ENCODE assay signal across 13 mouse cellular contexts in the genomic region with DNA sequence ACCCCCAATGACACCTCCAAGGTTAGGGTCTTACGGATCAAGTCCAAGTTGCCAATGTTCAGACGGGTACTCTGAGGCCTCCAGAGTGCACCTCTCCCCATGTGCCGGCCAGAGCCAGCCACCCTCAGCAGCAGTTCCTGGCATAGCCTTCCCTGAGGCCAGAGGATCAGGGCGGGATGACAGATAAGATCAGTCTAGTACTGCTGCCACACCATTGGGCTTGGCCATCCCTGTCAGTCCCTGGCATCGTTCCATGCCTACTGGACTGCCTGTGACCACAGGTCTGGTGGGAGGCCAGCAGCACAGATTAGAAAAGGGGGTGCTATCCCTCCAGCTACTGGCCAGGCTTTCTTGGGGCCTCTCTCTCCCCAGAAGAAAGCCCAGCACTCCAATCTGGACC. TPM values are rescaled to one million over a fixed set of nuclear protein-coding genes. Genes with fewer than 3 reads are reported as not detected.
DNase-seq lines count a peak whose midpoint lies in the region; ATAC-seq lines count a peak whose summit lies in the region.
"Had no signal": no experiment of that assay in that cellular context is flagged by ENCODE, and none has a peak within 500 bp of the region (broad histone marks: within the 10 kb centered on the region; RNA-seq: fewer than 3 reads in every experiment).

No protein-coding gene starts in this region.

- DNase-seq in hindbrain, embryonic 10.5 days (ENCODE audit: low spot score): no peak
- DNase-seq in 3134 (ENCODE audit: extremely low read depth, insufficient read length, low spot score): peak; percentile 39
- peak; percentile 29 for DNase-seq in 3T3-L1 (ENCODE audit: low read depth, low spot score)
- DNase-seq in spleen, postnatal 4 days (ENCODE audit: low spot score in 2 of 2): no peak
- no peak for DNase-seq in kidney, adult 9 months
- DNase-seq: kidney, adult 2 months had no signal

- peaks cover 52% of the 10 kb centered on the region for H3K4me1 ChIP-seq in hindbrain, embryonic 10.5 days (replicated peaks)
- peaks cover 26% of the 10 kb centered on the region for H3K4me1 ChIP-seq in hindbrain, embryonic 12.5 days
- peaks cover 32% of the 10 kb centered on the region for H3K4me1 ChIP-seq in intestine, embryonic 15.5 days (replicated peaks)

- no peaks in the 10 kb centered on the region for H3K36me3 ChIP-seq in hindbrain, embryonic 10.5 days
- H3K36me3 ChIP-seq in hindbrain, embryonic 12.5 days: no peaks in the 10 kb centered on the region
- H3K36me3 ChIP-seq in intestine, embryonic 15.5 days: peaks cover 11% of the 10 kb centered on the region; the same call in 1 of the 2 replicates
- H3K36me3 ChIP-seq: embryonic facial prominence, embryonic 10.5 days; limb, embryonic 12.5 days had no signal

- no peak overlapping the region for H3K4me3 ChIP-seq in hindbrain, embryonic 10.5 days
- no peak overlapping the region for H3K4me3 ChIP-seq in hindbrain, embryonic 12.5 days
- H3K4me3 ChIP-seq in intestine, embryonic 15.5 days (replicated peaks): peak overlapping the region; percentile 16
- H3K4me3 ChIP-seq: embryonic facial prominence, embryonic 10.5 days; forebrain, embryonic 13.5 days; limb, embryonic 12.5 days had no signal

- H3K4me2 ChIP-seq in hindbrain, embryonic 12.5 days (replicated peaks): no peak overlapping the region
- peak overlapping the region; percentile 53 for H3K4me2 ChIP-seq in intestine, embryonic 15.5 days (replicated peaks)
- H3K4me2 ChIP-seq: forebrain, embryonic 13.5 days; limb, embryonic 12.5 days had no signal

- H3K9me3 ChIP-seq in hindbrain, embryonic 10.5 days: no peaks in the 10 kb centered on the region
- no peaks in the 10 kb centered on the region for H3K9me3 ChIP-seq in hindbrain, embryonic 12.5 days (replicated peaks)
- no peaks in the 10 kb centered on the region for H3K9me3 ChIP-seq in intestine, embryonic 15.5 days
- H3K9me3 ChIP-seq: embryonic facial prominence, embryonic 10.5 days; forebrain, embryonic 13.5 days; limb, embryonic 12.5 days had no signal

- no peak for ATAC-seq in hindbrain, embryonic 12.5 days (ENCODE audit: low FRiP score)
- no peak for ATAC-seq in intestine, embryonic 15.5 days
- no peak for ATAC-seq in inflammation-experienced regulatory T-cells, adult 6 months
- ATAC-seq: forebrain, embryonic 13.5 days had no signal

- no peak overlapping the region for H3K9ac ChIP-seq in hindbrain, embryonic 12.5 days
- H3K9ac ChIP-seq in intestine, embryonic 15.5 days: peak overlapping the region; percentile 23; the same call in 1 of the 2 replicates
- H3K9ac ChIP-seq: forebrain, embryonic 13.5 days; limb, embryonic 12.5 days had no signal

- peak overlapping the region; percentile 35; the same call in 1 of the 2 replicates for H3K27ac ChIP-seq in hindbrain, embryonic 10.5 days
- H3K27ac ChIP-seq in hindbrain, embryonic 12.5 days: no peak overlapping the region
- no peak overlapping the region for H3K27ac ChIP-seq in intestine, embryonic 15.5 days
- H3K27ac ChIP-seq: embryonic facial prominence, embryonic 10.5 days; forebrain, embryonic 13.5 days; limb, embryonic 12.5 days; macrophage had no signal

- 81% methylated on average over 5 of the region's 5 CpGs for WGBS in hindbrain, embryonic 10.5 days
- WGBS in hindbrain, embryonic 12.5 days: 80% methylated on average over 5 of the region's 5 CpGs
- WGBS in intestine, embryonic 15.5 days: 68% methylated on average over 5 of the region's 5 CpGs

- H3K27me3 ChIP-seq in hindbrain, embryonic 10.5 days (ENCODE audit: insufficient read depth, poor library complexity, severe bottlenecking): peaks cover 30% of the 10 kb centered on the region
- peaks cover 19% of the 10 kb centered on the region for H3K27me3 ChIP-seq in hindbrain, embryonic 12.5 days
- no peaks in the 10 kb centered on the region for H3K27me3 ChIP-seq in intestine, embryonic 15.5 days (replicated peaks)

RNA-seq across cellular contexts. Expression of a gene that starts 3.8 kb away (rescaled TPM):
- polyA plus RNA-seq in hindbrain, embryonic 10.5 days (2016; fragmentation: Nextera tagmentation; extraction: Ambion mirVana): 86.1 and 126 TPM in 2 replicates
- 122 and 144 TPM in 2 replicates for polyA plus RNA-seq in hindbrain, embryonic 12.5 days (2016; fragmentation: Nextera tagmentation; extraction: Ambion mirVana)
- polyA plus RNA-seq in intestine, embryonic 15.5 days (2015; fragmentation: Nextera tagmentation; extraction: Ambion mirVana): 1,100 and 1,103 TPM in 2 replicates
- not detected for polyA plus RNA-seq in inflammation-experienced regulatory T-cells, adult 6 months (2017; shearing (Covaris generic))
- polyA plus RNA-seq: macrophage had no signal

Comparison
In these comparisons a context has a peak if more than half of its experiments do, and no peak if none do; other contexts are left out.
1. DNase-seq: peak in 3134 (single experiment) and 3T3-L1 (single experiment); none in hindbrain, embryonic 10.5 days (single experiment), spleen, postnatal 4 days (0 of 2) and kidney, adult 9 months (single experiment).
2. RNA of a gene that starts 3.8 kb away (polyA plus RNA-seq): 1,100 to 1,103 TPM in intestine, embryonic 15.5 days, 86.1 to 126 TPM in hindbrain, embryonic 10.5 days and 122 to 144 TPM in hindbrain, embryonic 12.5 days; not detected in inflammation-experienced regulatory T-cells, adult 6 months; every median in the first group is over 10 times any median in the second.